Mouse (Mus musculus) thymus, adult 2 months (tissue): ENCODE measurements around the gene Syt1. TPM values are rescaled to one million over a fixed set of nuclear protein-coding genes. Genes with fewer than 3 reads are reported as not detected.

Experiments used
- DNase-seq: peaks from one replicate; pipeline ENCODE4 v3.0.0; 2021
- H3K27ac ChIP-seq: fragments of 200-500 bp; 2 replicates; pipeline ENCODE4 v1.5.1; 2012; ENCODE audit warnings: low read length, control low read depth; ENCODE audit not compliant: control insufficient read depth, insufficient read depth
- H3K27me3 ChIP-seq: fragments of 200-500 bp; 2 replicates; pipeline ENCODE4 v1.6.1; 2012; ENCODE audit warnings: mild to moderate bottlenecking, low read length, moderate library complexity, mixed read lengths; ENCODE audit not compliant: control insufficient read depth, insufficient read depth
- H3K36me3 ChIP-seq: fragments of 200-500 bp; 2 replicates; pipeline ENCODE4 v1.6.1; 2012; ENCODE audit warnings: mild to moderate bottlenecking, low read length, moderate library complexity; ENCODE audit not compliant: control insufficient read depth, insufficient read depth
- H3K4me1 ChIP-seq: fragments of 200-500 bp; replicated peaks from 2 replicates; pipeline ENCODE4 v1.6.1; 2012; ENCODE audit warnings: low read length; ENCODE audit not compliant: control insufficient read depth, insufficient read depth
- H3K4me3 ChIP-seq: fragments of 200-500 bp; 2 replicates; pipeline ENCODE4 v1.5.1; 2012; ENCODE audit warnings: mild to moderate bottlenecking, low read length, control low read depth, moderate library complexity; ENCODE audit not compliant: control insufficient read depth, insufficient read depth
- CTCF ChIP-seq: fragments of 200-500 bp; IDR thresholded peaks from 2 replicates; pipeline ENCODE4 v1.5.1; 2012; ENCODE audit warnings: mild to moderate bottlenecking, control low read depth, low read length, moderate library complexity, borderline replicate concordance; ENCODE audit not compliant: control insufficient read depth, poor library complexity, insufficient read depth; ENCODE audit errors: extremely low read depth
- POLR2A ChIP-seq: fragments of 200-500 bp; IDR thresholded peaks from 2 replicates; pipeline ENCODE4 v1.6.1; 2012; ENCODE audit warnings: mild to moderate bottlenecking, low read length, control low read depth, moderate library complexity; ENCODE audit not compliant: control insufficient read depth, poor library complexity, insufficient read depth; ENCODE audit errors: extremely low read depth
- WGBS: fragments of 180-500 bp; shearing (Covaris S2); methylation state at CpG from one replicate; pipeline ENCODE4 v1.1.7; 2018; 5-methylcytosine and 5-hydroxymethylcytosine counted together
- polyA plus RNA-seq: library from polyadenylated mRNA; depleted of rRNA; stranded (reverse); fragments of >200 nt; gene quantifications from 2 replicates; pipeline ENCODE4 v1.2.3, GENCODE M21; 2012

The Syt1 gene
- polyA plus RNA-seq, 1 experiment: 2.0 TPM

- TF ChIP-seq POLR2A (no peak), CTCF (no peak)
- Histone ChIP-seq H3K4me1 (no peaks in the 10 kb centered on the region), H3K27ac (no peak overlapping the region), H3K36me3 (no peaks in the 10 kb centered on the region), H3K27me3 (no peaks in the 10 kb centered on the region), H3K4me3 (no peak overlapping the region)
- DNase-seq: no peak
- 94% methylated on average over 11 of the region's 11 CpGs for WGBS
Measured at GRCm38 (mm10) chr10:108532916-108533315, 477.9 kb downstream of the Syt1 start.

- no peak for DNase-seq
- no peaks in the 10 kb centered on the region for H3K27me3 ChIP-seq
- no peak overlapping the region for H3K4me3 ChIP-seq
- H3K4me1 ChIP-seq: no peaks in the 10 kb centered on the region
- 96% methylated on average over 9 of the region's 9 CpGs for WGBS
- no peak overlapping the region for H3K27ac ChIP-seq
- H3K36me3 ChIP-seq: no peaks in the 10 kb centered on the region
- no peak for TF ChIP-seq CTCF
Measured at GRCm38 (mm10) chr10:108532283-108532682, 478.5 kb downstream of the Syt1 start.

DNA sequence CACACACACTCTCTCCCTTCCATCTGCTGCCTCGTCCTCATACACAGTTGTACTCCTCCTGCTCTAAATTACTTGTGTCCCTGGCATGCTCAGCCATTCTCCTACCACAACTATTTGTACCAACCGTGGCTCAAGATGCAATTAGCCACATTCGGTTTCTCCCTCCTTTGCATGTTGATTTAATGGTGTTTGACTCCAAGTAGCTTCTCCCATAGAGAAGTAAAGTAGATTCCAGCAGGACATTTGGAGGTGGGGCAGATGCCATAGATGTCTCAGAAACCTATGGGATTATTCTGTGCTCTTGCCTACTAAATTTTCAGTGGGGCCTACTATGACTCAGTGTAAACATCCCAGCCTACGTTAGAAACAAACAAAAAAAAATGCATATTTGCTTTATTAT is 479.1 kb downstream of the Syt1 start:
- no peak for TF ChIP-seq POLR2A
- no peak for TF ChIP-seq CTCF
- no peak for DNase-seq
- no peak overlapping the region for H3K27ac ChIP-seq
- no peaks in the 10 kb centered on the region for H3K4me1 ChIP-seq
- no peaks in the 10 kb centered on the region for H3K36me3 ChIP-seq
- H3K4me3 ChIP-seq: no peak overlapping the region
- H3K27me3 ChIP-seq: no peaks in the 10 kb centered on the region
- 78% methylated on average over 4 of the region's 4 CpGs for WGBS

DNA sequence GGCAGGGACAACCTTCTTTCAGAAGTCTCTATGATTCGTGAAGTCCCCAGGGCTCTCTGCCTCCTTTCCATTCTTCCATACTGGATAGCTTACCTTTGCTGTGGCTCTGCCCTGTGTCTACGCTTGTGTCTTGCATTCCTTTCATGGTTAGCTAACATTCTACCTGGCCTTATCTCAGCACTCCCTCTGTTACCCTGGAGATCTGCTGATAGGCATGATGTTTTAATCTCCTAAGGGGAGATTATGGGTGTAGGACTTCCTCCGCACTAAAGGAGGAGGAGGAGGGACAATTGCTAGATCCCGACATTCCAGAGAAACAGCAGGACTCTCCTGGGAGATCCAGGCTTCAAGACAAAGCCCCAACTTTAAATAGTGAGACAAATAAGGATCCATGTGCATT is 479.7 kb downstream of the Syt1 start:
- Histone ChIP-seq H3K27ac (no peak overlapping the region), H3K27me3 (no peaks in the 10 kb centered on the region), H3K4me3 (no peak overlapping the region), H3K4me1 (no peaks in the 10 kb centered on the region), H3K36me3 (no peaks in the 10 kb centered on the region)
- TF ChIP-seq POLR2A (no peak), CTCF (no peak)
- no peak for DNase-seq
- 80% methylated on average over 4 of the region's 4 CpGs for WGBS

GRCm38 (mm10) chr10:108528338-108528737 is 482.4 kb downstream of the Syt1 start:
- 91% methylated on average over 7 of the region's 7 CpGs for WGBS
- TF ChIP-seq CTCF: no peak
- TF ChIP-seq POLR2A: no peak

DNA sequence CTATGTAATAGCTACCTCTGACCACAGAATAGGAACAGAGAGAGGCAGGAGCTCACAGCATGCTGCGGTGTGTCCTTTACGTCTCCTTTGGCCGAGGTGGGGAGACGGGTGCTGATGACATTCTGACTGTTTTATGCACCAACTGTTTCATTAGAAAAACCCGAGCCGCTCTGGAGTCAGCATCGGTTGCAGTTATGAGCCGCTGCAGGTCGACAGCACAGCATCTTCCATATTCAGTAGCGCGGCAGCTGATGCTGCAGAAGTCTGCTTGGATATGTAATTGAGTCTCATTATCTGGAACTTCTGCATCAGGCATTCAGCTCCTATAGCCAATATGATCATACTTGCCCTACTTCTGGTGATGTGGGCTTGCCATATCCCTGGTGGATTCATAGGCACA is 485.3 kb downstream of the Syt1 start:
- Histone ChIP-seq H3K27me3 (no peaks in the 10 kb centered on the region), H3K27ac (no peak overlapping the region), H3K4me1 (no peaks in the 10 kb centered on the region), H3K4me3 (no peak overlapping the region), H3K36me3 (no peaks in the 10 kb centered on the region)
- TF ChIP-seq POLR2A (no peak), CTCF (no peak)
- DNase-seq: no peak
- WGBS: 93% methylated on average over 11 of the region's 11 CpGs

More at GRCm38 (mm10) chr10:108528338-108528737, 482.4 kb downstream of the Syt1 start:
- H3K4me1 ChIP-seq: no peaks in the 10 kb centered on the region
- no peak overlapping the region for H3K27ac ChIP-seq
- H3K4me3 ChIP-seq: no peak overlapping the region
- H3K27me3 ChIP-seq: no peaks in the 10 kb centered on the region
- DNase-seq: no peak
- no peaks in the 10 kb centered on the region for H3K36me3 ChIP-seq

DNA sequence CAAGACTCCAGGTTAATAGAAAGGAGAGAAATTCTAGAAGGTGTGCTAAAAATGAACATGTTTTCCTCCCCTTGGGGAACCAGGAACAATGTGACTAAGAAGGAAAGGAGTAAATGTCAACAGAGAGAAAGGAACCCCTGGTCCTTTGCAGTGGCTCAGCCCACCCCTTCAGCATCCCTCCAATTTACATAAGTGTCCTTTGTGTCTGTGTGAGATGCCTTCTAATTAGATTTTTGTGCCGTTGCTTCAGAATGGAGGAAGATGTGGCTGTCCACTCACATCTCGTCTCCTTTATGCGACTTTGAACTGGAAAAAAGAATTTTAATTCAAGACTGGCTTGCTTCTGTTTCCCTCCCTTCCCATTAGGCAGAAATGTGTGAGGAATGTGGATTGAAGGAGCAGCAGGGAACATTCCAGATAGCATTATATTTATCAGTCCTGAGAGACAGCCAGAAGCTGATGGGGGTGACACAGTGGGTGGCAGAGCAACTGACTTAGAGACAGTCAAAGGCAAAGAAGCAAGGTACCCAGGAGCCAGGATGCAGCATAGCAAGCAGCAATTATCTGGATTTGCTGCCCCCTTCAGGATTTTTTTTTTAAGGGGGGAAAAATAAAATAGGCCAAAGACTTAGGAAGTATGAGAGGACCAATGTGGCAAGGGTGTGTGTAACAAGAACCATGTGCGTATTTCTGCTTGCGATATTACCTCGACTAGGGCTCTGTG is 486.3 kb downstream of the Syt1 start:
- no peak for DNase-seq
- no peak overlapping the region for H3K27ac ChIP-seq
- 79% methylated on average over 6 of the region's 6 CpGs for WGBS
- H3K27me3 ChIP-seq: no peaks in the 10 kb centered on the region
- TF ChIP-seq CTCF (no peak), POLR2A (no peak)
- H3K4me1 ChIP-seq: no peaks in the 10 kb centered on the region
- no peak overlapping the region for H3K4me3 ChIP-seq
- no peaks in the 10 kb centered on the region for H3K36me3 ChIP-seq
